Mouse (Mus musculus) liver, embryonic 14.5 days (tissue): ENCODE measurements around the gene Donson.

Experiments
- CTCF ChIP-seq: IDR thresholded peaks from 2 replicates; pipeline ENCODE4 v1.5.1; 2016; ENCODE audit warnings: antibody characterized with exemption, low read depth, control low read depth
- EP300 ChIP-seq: IDR thresholded peaks from 2 replicates; pipeline ENCODE4 v1.6.1; 2016; ENCODE audit warnings: antibody characterized with exemption, low read depth

DNA sequence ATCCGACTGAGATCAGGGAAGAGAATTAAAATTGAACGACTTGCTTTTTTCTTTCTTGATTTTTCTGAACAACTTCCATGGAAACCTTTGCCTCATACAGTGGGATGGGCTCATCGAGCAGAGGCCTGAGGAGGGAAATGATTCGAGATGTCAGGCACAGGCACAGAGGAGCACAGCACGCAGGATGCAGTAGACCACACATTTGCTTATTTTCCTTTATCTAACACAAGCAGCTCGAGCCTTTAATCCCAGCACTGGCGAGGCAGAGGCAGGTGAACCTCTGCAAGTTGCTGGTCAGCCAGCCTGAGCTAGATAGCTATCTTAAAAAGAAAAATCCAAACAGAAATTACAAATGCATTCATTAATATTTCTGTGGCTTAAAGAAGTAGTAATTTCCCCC, 1.2 kb upstream of the Donson start:
- TF ChIP-seq CTCF, result no peak
- no peak; the same call in none of the 2 replicates for TF ChIP-seq EP300
